Comparison of ENCODE assay signal across 19 mouse cellular contexts in the genomic region with DNA sequence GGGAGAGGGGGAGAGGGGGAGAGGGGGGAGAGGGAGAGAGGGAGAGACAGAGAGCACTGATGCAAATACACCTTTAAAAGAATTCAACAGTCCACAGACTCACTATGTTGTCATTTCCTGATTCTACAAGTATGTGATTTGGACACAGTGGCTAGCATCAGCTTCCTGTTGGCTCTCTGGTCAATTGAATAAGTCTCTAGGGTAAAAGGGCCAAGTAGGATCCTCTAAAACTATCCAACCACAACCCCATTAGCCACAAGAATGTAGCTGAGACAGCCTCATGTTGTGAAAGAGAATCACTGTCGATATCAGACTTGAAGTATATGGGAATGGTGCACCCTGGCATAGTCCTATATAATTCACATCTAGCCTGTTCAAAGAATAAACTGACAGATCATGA.
"Had no signal": no experiment of that assay in that cellular context is flagged by ENCODE, and none has a peak within 500 bp of the region (broad histone marks: within the 10 kb centered on the region; RNA-seq: fewer than 3 reads in every experiment).

No protein-coding gene starts in this region.

- H3K36me3 ChIP-seq: liver, embryonic 13.5 days; midbrain, embryonic 10.5 days; neural tube, embryonic 12.5 days; neural tube, embryonic 15.5 days; stomach, embryonic 15.5 days had no signal

- H3K4me2 ChIP-seq: liver, embryonic 13.5 days; neural tube, embryonic 12.5 days; neural tube, embryonic 15.5 days; stomach, embryonic 15.5 days had no signal

- H3K4me3 ChIP-seq: left cerebral cortex, adult 2 months; liver, embryonic 13.5 days; megakaryocyte, embryonic 14.5 days; midbrain, embryonic 10.5 days; neural tube, embryonic 12.5 days; neural tube, embryonic 15.5 days; stomach, embryonic 15.5 days had no signal

- H3K9me3 ChIP-seq: liver, embryonic 13.5 days; megakaryocyte, embryonic 14.5 days; midbrain, embryonic 10.5 days; neural tube, embryonic 12.5 days; neural tube, embryonic 15.5 days; stomach, embryonic 15.5 days had no signal

- DNase-seq: kidney, postnatal 10 days; kidney, postnatal 36 days; layer of hippocampus, postnatal 36 days; liver, embryonic 13.5 days; lung, adult 2 months; lung, postnatal 14 days; lung, postnatal 4 days; midbrain, embryonic 14.5 days; right cerebral cortex, adult 18-20 months; right cerebral cortex, postnatal 14 days; right cerebral cortex, postnatal 4 days; spleen, adult 18-20 months; thymus, postnatal 36 days had no signal

- H3K27ac ChIP-seq: left cerebral cortex, adult 2 months; liver, embryonic 13.5 days; midbrain, embryonic 10.5 days; neural tube, embryonic 12.5 days; neural tube, embryonic 15.5 days; stomach, embryonic 15.5 days had no signal

- H3K4me1 ChIP-seq: liver, embryonic 13.5 days; midbrain, embryonic 10.5 days; neural tube, embryonic 12.5 days; neural tube, embryonic 15.5 days; stomach, embryonic 15.5 days had no signal

- H3K9ac ChIP-seq: liver, embryonic 13.5 days; neural tube, embryonic 12.5 days; neural tube, embryonic 15.5 days; stomach, embryonic 15.5 days had no signal

- H3K27me3 ChIP-seq: liver, embryonic 13.5 days; megakaryocyte, embryonic 14.5 days; neural tube, embryonic 12.5 days; neural tube, embryonic 15.5 days; stomach, embryonic 15.5 days had no signal
